Mouse (Mus musculus): ENCODE measurements around the gene Erbb2.

Erbb2 gene

GRCm38 (mm10) chr11:98431743-98432502 lies 19.7 kb downstream of the Erbb2 start:
- no peak for DNase-seq

GRCm38 (mm10) chr11:98435723-98436122 lies 23.5 kb downstream of the Erbb2 start:
- DNase-seq = no peak

GRCm38 (mm10) chr11:98437441-98437840 lies 25.2 kb downstream of the Erbb2 start:
- DNase-seq = no peak

- peak; percentile 93 for DNase-seq
These were observed 26.3 kb downstream of the Erbb2 start, which contains the start of gene Mien1 for GRCm38 (mm10) chr11:98438331-98439158. Gene Mien1, minus strand, starts transcription at chr11:98438991.

GRCm38 (mm10) chr11:98443688-98444087 lies 31.4 kb downstream of the Erbb2 start:
- no peak for DNase-seq

- no peak for DNase-seq
These were observed 33.0 kb downstream of the Erbb2 start for GRCm38 (mm10) chr11:98445238-98445637.

GRCm38 (mm10) chr11:98445679-98446078 lies 33.4 kb downstream of the Erbb2 start:
- no peak for DNase-seq

- DNase-seq = no peak
These were observed 33.9 kb downstream of the Erbb2 start, which contains the start of gene Grb7 for GRCm38 (mm10) chr11:98446213-98446561. Gene Grb7, plus strand, starts transcription at chr11:98446394.

GRCm38 (mm10) chr11:98446562-98447474 lies 34.5 kb downstream of the Erbb2 start:
- DNase-seq = peak; percentile 51

GRCm38 (mm10) chr11:98447475-98447834 lies 35.2 kb downstream of the Erbb2 start:
- DNase-seq = no peak

- no peak for DNase-seq
These were observed 36.0 kb downstream of the Erbb2 start for GRCm38 (mm10) chr11:98448191-98448790.

GRCm38 (mm10) chr11:98449419-98449818 lies 37.1 kb downstream of the Erbb2 start:
- no peak for DNase-seq

- no peak for DNase-seq
These were observed 37.9 kb downstream of the Erbb2 start for GRCm38 (mm10) chr11:98449921-98450771.

GRCm38 (mm10) chr11:98455484-98455883 lies 43.2 kb downstream of the Erbb2 start:
- DNase-seq = no peak

GRCm38 (mm10) chr11:98456545-98456944 lies 44.3 kb downstream of the Erbb2 start:
- no peak for DNase-seq

- DNase-seq = no peak
These were observed 44.7 kb downstream of the Erbb2 start for GRCm38 (mm10) chr11:98456945-98457344.

GRCm38 (mm10) chr11:98457367-98458120 lies 45.3 kb downstream of the Erbb2 start:
- DNase-seq = peak; percentile 89

- DNase-seq = no peak
These were observed 46.1 kb downstream of the Erbb2 start for GRCm38 (mm10) chr11:98458121-98458990.

- DNase-seq = no peak
These were observed 46.9 kb downstream of the Erbb2 start for GRCm38 (mm10) chr11:98459071-98459741.
